Mouse (Mus musculus) hindbrain, embryonic 11.5 days (tissue): ENCODE results near the gene Tfdp2. TPM values are rescaled to one million over a fixed set of nuclear protein-coding genes. Genes with fewer than 3 reads are reported as not detected.
A peak's percentile ranks its signal among the peaks of the same experiment; 100 is the strongest.

Experiments
- ATAC-seq: fragments of 200-750 bp; cut with Nextera tagmentation; 2 replicates; pipeline ENCODE4 v1.8.0; 2017; ENCODE audit warnings: mild to moderate bottlenecking, moderate TSS enrichment, moderate library complexity; ENCODE audit not compliant: low FRiP score
- DNase-seq: peaks from one replicate; pipeline ENCODE4 v3.0.0-alpha.2; 2015; ENCODE audit warnings: low spot score
- H3K27ac ChIP-seq: fragments of 300-500 bp; sonication (generic); 2 replicates; pipeline ENCODE4 v1.5.1; 2014; ENCODE audit warnings: mild to moderate bottlenecking, low read depth, low read length
- H3K27me3 ChIP-seq: fragments of 300-500 bp; sonication (generic); 2 replicates; pipeline ENCODE4 v1.6.1; 2014; ENCODE audit warnings: mild to moderate bottlenecking, low read length, moderate library complexity, mixed read lengths; ENCODE audit not compliant: control insufficient read depth, insufficient read depth
- H3K36me3 ChIP-seq: fragments of 300-500 bp; sonication (generic); 2 replicates; pipeline ENCODE4 v1.6.1; 2014; ENCODE audit warnings: mild to moderate bottlenecking, low read length, moderate library complexity, mixed read lengths; ENCODE audit not compliant: control insufficient read depth, insufficient read depth
- H3K4me1 ChIP-seq: fragments of 300-500 bp; sonication (generic); replicated peaks from 2 replicates; pipeline ENCODE4 v1.6.1; 2014; ENCODE audit warnings: low read length, mixed read lengths; ENCODE audit not compliant: control insufficient read depth, insufficient read depth
- H3K4me2 ChIP-seq: fragments of 300-500 bp; sonication (generic); replicated peaks from 2 replicates; pipeline ENCODE4 v1.6.1; 2014; ENCODE audit warnings: mild to moderate bottlenecking, low read depth, low read length
- H3K4me3 ChIP-seq: fragments of 300-500 bp; sonication (generic); 2 replicates; pipeline ENCODE4 v1.5.1; 2014; ENCODE audit warnings: low read depth, low read length
- H3K9ac ChIP-seq: fragments of 300-500 bp; sonication (generic); 2 replicates; pipeline ENCODE4 v1.6.1; 2014; ENCODE audit warnings: low read depth, low read length
- H3K9me3 ChIP-seq: fragments of 300-500 bp; sonication (generic); 2 replicates; pipeline ENCODE4 v1.6.1; 2016; ENCODE audit warnings: low read length; ENCODE audit not compliant: control insufficient read depth
- WGBS: fragments of 180-500 bp; shearing (Covaris S2); extraction: QIAGEN DNeasy Blood & Tissue Kit; methylation state at CpG from one replicate; pipeline ENCODE4 v1.1.7; 2014; 5-methylcytosine and 5-hydroxymethylcytosine counted together
- polyA plus RNA-seq: library from polyadenylated mRNA; unstranded; fragments of >200 nt; fragmentation: Nextera tagmentation; extraction: Ambion mirVana; gene quantifications from 2 replicates; pipeline ENCODE4 v1.2.1, GENCODE M21; 2014

The Tfdp2 gene
- polyA plus RNA-seq, 1 experiment from 2014 or later: 84.5 TPM

GRCm38 (mm10) chr9:96170600-96170999, 25.5 kb upstream of the Tfdp2 start:
- H3K4me1 ChIP-seq: no peaks in the 10 kb centered on the region

GRCm38 (mm10) chr9:96184909-96185308, 11.2 kb upstream of the Tfdp2 start:
- DNase-seq: no peak
- no peak overlapping the region for H3K9ac ChIP-seq
- no peak overlapping the region for H3K4me2 ChIP-seq
- no peaks in the 10 kb centered on the region for H3K36me3 ChIP-seq
- 88% methylated on average over 4 of the region's 4 CpGs for WGBS
- H3K4me1 ChIP-seq: no peaks in the 10 kb centered on the region
- no peak for ATAC-seq
- no peaks in the 10 kb centered on the region for H3K27me3 ChIP-seq
- H3K4me3 ChIP-seq: no peak overlapping the region
- H3K27ac ChIP-seq: no peak overlapping the region
- no peaks in the 10 kb centered on the region for H3K9me3 ChIP-seq

More at GRCm38 (mm10) chr9:96170600-96170999, 25.5 kb upstream of the Tfdp2 start:
- Histone ChIP-seq H3K9me3 (no peaks in the 10 kb centered on the region), H3K36me3 (no peaks in the 10 kb centered on the region), H3K27me3 (no peaks in the 10 kb centered on the region), H3K9ac (no peak overlapping the region), H3K27ac (no peak overlapping the region), H3K4me2 (no peak overlapping the region), H3K4me3 (no peak overlapping the region)
- 77% methylated on average over 3 of the region's 3 CpGs for WGBS
- no peak for DNase-seq
- no peak for ATAC-seq

GRCm38 (mm10) chr9:96186701-96187100, 9.4 kb upstream of the Tfdp2 start:
- no peaks in the 10 kb centered on the region for H3K36me3 ChIP-seq
- no peaks in the 10 kb centered on the region for H3K4me1 ChIP-seq
- 78% methylated on average over 7 of the region's 7 CpGs for WGBS
- H3K4me3 ChIP-seq: no peak overlapping the region
- no peaks in the 10 kb centered on the region for H3K9me3 ChIP-seq
- no peak overlapping the region for H3K9ac ChIP-seq
- no peak for ATAC-seq
- DNase-seq: no peak
- H3K27ac ChIP-seq: no peak overlapping the region
- no peaks in the 10 kb centered on the region for H3K27me3 ChIP-seq
- H3K4me2 ChIP-seq: no peak overlapping the region

GRCm38 (mm10) chr9:96196636-96197181, 634 bp downstream of the Tfdp2 start:
- Histone ChIP-seq H3K27me3 (no peaks in the 10 kb centered on the region), H3K4me3 (peak overlapping the region; percentile 84), H3K9ac (peak overlapping the region; percentile 62), H3K4me1 (no peaks in the 10 kb centered on the region; the same call in 1 of the 2 replicates), H3K4me2 (peak overlapping the region; percentile 95), H3K36me3 (no peaks in the 10 kb centered on the region), H3K9me3 (no peaks in the 10 kb centered on the region), H3K27ac (peak overlapping the region; percentile 54; the same call in 1 of the 2 replicates)
- 0% methylated on average over 20 of the region's 20 CpGs for WGBS
- ATAC-seq (peak; percentile 3; the same call in 1 of the 2 replicates), DNase-seq (peak; percentile 60)

DNA sequence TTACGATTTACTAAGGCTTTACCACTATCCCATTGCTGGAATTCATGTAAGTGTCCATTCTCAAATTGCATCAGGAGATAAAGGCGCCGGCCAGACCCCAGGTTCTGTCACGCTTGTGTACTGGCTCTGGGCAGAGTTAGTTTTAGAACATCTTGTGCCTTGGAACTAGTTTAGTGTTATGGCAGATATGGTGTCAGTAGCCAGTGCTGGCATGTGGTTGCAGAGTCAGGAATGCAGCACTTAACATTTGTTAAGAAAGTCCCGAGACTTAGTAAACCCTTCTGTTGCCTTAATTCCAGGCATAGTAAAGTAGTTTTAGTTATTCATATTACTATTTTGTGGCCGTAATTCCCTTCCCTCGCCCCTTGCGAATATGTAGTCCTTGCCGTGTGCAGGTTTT, 1.7 kb downstream of the Tfdp2 start:
- ATAC-seq: no peak
- Histone ChIP-seq H3K9ac (no peak overlapping the region), H3K4me3 (no peak overlapping the region), H3K27me3 (no peaks in the 10 kb centered on the region), H3K4me1 (no peaks in the 10 kb centered on the region; the same call in 1 of the 2 replicates), H3K9me3 (no peaks in the 10 kb centered on the region), H3K36me3 (no peaks in the 10 kb centered on the region), H3K27ac (no peak overlapping the region), H3K4me2 (no peak overlapping the region)
- WGBS: 75% methylated on average over 9 of the region's 9 CpGs
- DNase-seq: no peak

GRCm38 (mm10) chr9:96203663-96204062, 7.6 kb downstream of the Tfdp2 start:
- H3K9ac ChIP-seq: no peak overlapping the region
- H3K4me2 ChIP-seq: no peak overlapping the region
- no peak overlapping the region for H3K4me3 ChIP-seq
- H3K36me3 ChIP-seq: no peaks in the 10 kb centered on the region
- no peaks in the 10 kb centered on the region for H3K27me3 ChIP-seq
- no peaks in the 10 kb centered on the region for H3K9me3 ChIP-seq
- no peaks in the 10 kb centered on the region for H3K4me1 ChIP-seq
- DNase-seq (no peak), ATAC-seq (no peak)
- no peak overlapping the region for H3K27ac ChIP-seq
- 93% methylated on average over 3 of the region's 3 CpGs for WGBS

GRCm38 (mm10) chr9:96207428-96207827, 11.4 kb downstream of the Tfdp2 start:
- H3K36me3 ChIP-seq: no peaks in the 10 kb centered on the region
- H3K4me2 ChIP-seq: no peak overlapping the region
- no peaks in the 10 kb centered on the region for H3K9me3 ChIP-seq
- no peaks in the 10 kb centered on the region for H3K4me1 ChIP-seq
- ATAC-seq (no peak), DNase-seq (no peak)
- H3K27me3 ChIP-seq: no peaks in the 10 kb centered on the region
- no peak overlapping the region for H3K27ac ChIP-seq
- no peak overlapping the region for H3K9ac ChIP-seq
- 97% methylated on average over 3 of the region's 3 CpGs for WGBS
- no peak overlapping the region for H3K4me3 ChIP-seq

GRCm38 (mm10) chr9:96213036-96213645, 17.1 kb downstream of the Tfdp2 start:
- ATAC-seq (no peak), DNase-seq (no peak)
- no peak overlapping the region for H3K4me3 ChIP-seq
- no peaks in the 10 kb centered on the region for H3K4me1 ChIP-seq
- no peak overlapping the region for H3K4me2 ChIP-seq
- H3K9me3 ChIP-seq: no peaks in the 10 kb centered on the region
- 92% methylated on average over 3 of the region's 3 CpGs for WGBS
- H3K36me3 ChIP-seq: no peaks in the 10 kb centered on the region
- no peaks in the 10 kb centered on the region for H3K27me3 ChIP-seq
- no peak overlapping the region for H3K27ac ChIP-seq
- no peak overlapping the region for H3K9ac ChIP-seq

DNA sequence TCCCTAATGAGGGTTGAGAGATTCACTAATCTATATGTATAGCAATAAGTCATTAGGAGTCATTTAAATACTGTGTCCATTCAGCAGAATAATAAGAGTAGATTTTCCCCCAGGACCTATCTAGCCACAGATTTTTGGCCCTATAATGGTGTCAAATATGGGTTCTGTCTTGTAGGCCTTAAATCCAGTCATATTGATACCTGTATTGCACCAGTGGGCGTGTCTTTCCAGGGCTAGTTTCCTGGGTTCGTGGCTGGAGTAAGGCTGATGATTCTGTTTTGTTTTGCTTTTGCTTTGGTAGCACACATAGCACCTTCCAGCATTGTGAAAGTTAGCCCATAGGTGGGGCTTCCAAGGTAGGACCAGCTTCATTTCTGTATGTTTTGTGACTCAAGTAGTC, 18.1 kb downstream of the Tfdp2 start:
- ATAC-seq: no peak
- 85% methylated on average over 2 of the region's 2 CpGs for WGBS

More for the DNA sequence above, 18.1 kb downstream of the Tfdp2 start:
- H3K36me3 ChIP-seq: no peaks in the 10 kb centered on the region
- no peaks in the 10 kb centered on the region for H3K9me3 ChIP-seq
- H3K4me2 ChIP-seq: no peak overlapping the region
- H3K27ac ChIP-seq: no peak overlapping the region
- no peaks in the 10 kb centered on the region for H3K27me3 ChIP-seq
- 0 out of 2 replicates have a peak, but pooled peaks cover 2% of the 10 kb centered on the region for H3K4me1 ChIP-seq
- no peak overlapping the region for H3K9ac ChIP-seq
- H3K4me3 ChIP-seq: no peak overlapping the region
- DNase-seq: no peak
